Mouse (Mus musculus) liver, embryonic 14.5 days (tissue): Measurements from ENCODE around the gene Rhbdd1. TPM values are rescaled to one million over a fixed set of nuclear protein-coding genes. Genes with fewer than 3 reads are reported as not detected.

Source experiments
- ATAC-seq: fragments of 200-750 bp; cut with Nextera tagmentation; 2 replicates; pipeline ENCODE4 v1.8.0; 2017; ENCODE audit warnings: moderate number of reproducible peaks, mild to moderate bottlenecking, moderate library complexity; ENCODE audit not compliant: insufficient read depth
- DNase-seq, 3 experiments: peaks; one replicate each; pipeline ENCODE4 v3.0.0-alpha.2; 2012 to 2013; ENCODE audit warnings: low read depth in 3 of 3, low spot score in 3 of 3
- H3K27ac ChIP-seq: fragments of 300-500 bp; sonication (generic); 2 replicates; pipeline ENCODE4 v1.5.1; 2014; ENCODE audit warnings: moderate library complexity, mild to moderate bottlenecking, control low read depth, inconsistent platforms
- H3K27me3 ChIP-seq: fragments of 300-500 bp; sonication (generic); 2 replicates; pipeline ENCODE4 v1.6.1; 2014; ENCODE audit warnings: mild to moderate bottlenecking, low read length, moderate library complexity; ENCODE audit not compliant: control insufficient read depth, insufficient read depth
- H3K36me3 ChIP-seq: fragments of 300-500 bp; sonication (generic); replicated peaks from 2 replicates; pipeline ENCODE4 v1.6.1; 2014; ENCODE audit warnings: low read depth; ENCODE audit not compliant: control insufficient read depth, insufficient read depth
- H3K4me1 ChIP-seq, 2 experiments: fragments of 200-500 bp in 1 of 2; fragments of 300-500 bp in 1 of 2; sonication (generic) in 1 of 2; replicated peaks; 2 replicates each; pipeline ENCODE4 v1.6.1; 2012 to 2014; ENCODE audit warnings: antibody characterized with exemption in 1 of 2, inconsistent platforms in 1 of 2, low read length in 1 of 2; ENCODE audit not compliant: control insufficient read depth in 2 of 2, insufficient read depth in 2 of 2
- H3K4me2 ChIP-seq: fragments of 300-500 bp; sonication (generic); 2 replicates; pipeline ENCODE4 v1.6.1; 2014; ENCODE audit warnings: low read depth, mild to moderate bottlenecking, control low read depth, moderate library complexity
- H3K4me3 ChIP-seq, 2 experiments: fragments of 200-500 bp in 1 of 2; fragments of 300-500 bp in 1 of 2; sonication (generic) in 1 of 2; 2 replicates each; pipeline ENCODE4 v1.5.1; 2012 to 2014; ENCODE audit warnings: low read depth in 2 of 2, low read length in 2 of 2, mild to moderate bottlenecking in 2 of 2, control low read depth in 1 of 2, inconsistent platforms in 1 of 2, moderate library complexity in 1 of 2; ENCODE audit not compliant: insufficient read depth in 1 of 2
- H3K9ac ChIP-seq: fragments of 300-500 bp; sonication (generic); replicated peaks from 2 replicates; pipeline ENCODE4 v1.6.1; 2014; ENCODE audit warnings: mild to moderate bottlenecking, control low read depth, moderate library complexity
- H3K9me3 ChIP-seq: fragments of 300-500 bp; sonication (generic); 2 replicates; pipeline ENCODE4 v1.6.1; 2016; ENCODE audit warnings: low read length, mixed read lengths; ENCODE audit not compliant: control insufficient read depth
- CTCF ChIP-seq: IDR thresholded peaks from 2 replicates; pipeline ENCODE4 v1.5.1; 2016; ENCODE audit warnings: antibody characterized with exemption, low read depth, control low read depth
- EP300 ChIP-seq: IDR thresholded peaks from 2 replicates; pipeline ENCODE4 v1.6.1; 2016; ENCODE audit warnings: antibody characterized with exemption, low read depth
- WGBS: fragments of 180-500 bp; shearing (Covaris S2); extraction: QIAGEN DNeasy Blood & Tissue Kit; methylation state at CpG from one replicate; pipeline ENCODE4 v1.1.7; 2014; ENCODE audit not compliant: insufficient replicate concordance; 5-methylcytosine and 5-hydroxymethylcytosine counted together
- polyA plus RNA-seq, 2 experiments: library from polyadenylated mRNA; depleted of rRNA in 1 of 2; stranded (reverse) in 1 of 2; unstranded in 1 of 2; fragments of >200 nt; fragmentation: Nextera tagmentation in 1 of 2; extraction: Ambion mirVana in 1 of 2; gene quantifications; 2 replicates each; pipeline versions ENCODE4 v1.2.1 to v1.2.3; 2012 to 2014

The Rhbdd1 gene
- polyA plus RNA-seq (2012; rRNA removed) (4.7 and 5.8 TPM in 2 replicates), polyA plus RNA-seq (2014; fragmentation: Nextera tagmentation; extraction: Ambion mirVana) (4.9 and 5.4 TPM in 2 replicates)

- Histone ChIP-seq H3K36me3 (no peaks in the 10 kb centered on the region), H3K4me1 (peaks cover 6 to 10% of the 10 kb centered on the region in 2 experiments), H3K9me3 (no peaks in the 10 kb centered on the region), H3K27ac (peak within 1 kb of the TSS; percentile 43), H3K4me3 (peak within 1 kb of the TSS; percentile 83 to 92), H3K9ac (peak within 1 kb of the TSS; percentile 85), H3K27me3 (no peaks in the 10 kb centered on the region), H3K4me2 (peak within 1 kb of the TSS; percentile 70)
- ATAC-seq (peak; percentile 99), DNase-seq (peak; percentile 92 to 94 (median 93))
- no peak for TF ChIP-seq CTCF
- no peak for TF ChIP-seq EP300
- WGBS = 6% methylated on average over 47 of the region's 47 CpGs
These were observed at the start of gene Rhbdd1 for GRCm38 (mm10) chr1:82316111-82316745. Rhbdd1 (plus strand) TSS chr1:82316452.

- ATAC-seq = no peak
- no peak for DNase-seq
- WGBS = 15% methylated on average over 4 of the region's 4 CpGs
- Histone ChIP-seq H3K9me3 (no peaks in the 10 kb centered on the region), H3K36me3 (no peaks in the 10 kb centered on the region), H3K4me2 (no peak overlapping the region), H3K4me3 (no peak overlapping the region), H3K4me1 (no peaks in the 10 kb centered on the region), H3K27me3 (no peaks in the 10 kb centered on the region), H3K27ac (no peak overlapping the region), H3K9ac (no peak overlapping the region)
- no peak for TF ChIP-seq CTCF
These were observed 48.7 kb upstream of the Rhbdd1 start for GRCm38 (mm10) chr1:82267547-82267946.

- H3K4me3 ChIP-seq = no peak overlapping the region
- WGBS = 59% methylated on average over 5 of the region's 5 CpGs
These were observed 44.0 kb upstream of the Rhbdd1 start for GRCm38 (mm10) chr1:82272231-82272630.

GRCm38 (mm10) chr1:82273529-82273928 lies 42.7 kb upstream of the Rhbdd1 start:
- 49% methylated on average over 6 of the region's 6 CpGs for WGBS
- DNase-seq = no peak

More at GRCm38 (mm10) chr1:82272231-82272630, 44.0 kb upstream of the Rhbdd1 start:
- Histone ChIP-seq H3K4me1 (peaks cover 0 to 2% of the 10 kb centered on the region in 2 experiments; a peak in 1 of 4 replicates), H3K9me3 (no peaks in the 10 kb centered on the region), H3K27me3 (no peaks in the 10 kb centered on the region), H3K27ac (no peak overlapping the region), H3K4me2 (no peak overlapping the region), H3K36me3 (no peaks in the 10 kb centered on the region), H3K9ac (no peak overlapping the region)
- no peak for DNase-seq
- no peak for ATAC-seq
- TF ChIP-seq CTCF (no peak), EP300 (no peak)

GRCm38 (mm10) chr1:82274361-82274760 lies 41.9 kb upstream of the Rhbdd1 start:
- Histone ChIP-seq H3K4me1 (peaks cover 0 to 2% of the 10 kb centered on the region in 2 experiments; a peak in 1 of 4 replicates), H3K4me3 (no peak overlapping the region), H3K27ac (no peak overlapping the region), H3K27me3 (no peaks in the 10 kb centered on the region), H3K9ac (no peak overlapping the region), H3K4me2 (no peak overlapping the region), H3K36me3 (no peaks in the 10 kb centered on the region), H3K9me3 (no peaks in the 10 kb centered on the region)
- no peak for TF ChIP-seq CTCF
- no peak for TF ChIP-seq EP300
- WGBS = 24% methylated on average over 1 of the region's 1 CpGs
- ATAC-seq (no peak), DNase-seq (no peak)

More at GRCm38 (mm10) chr1:82273529-82273928, 42.7 kb upstream of the Rhbdd1 start:
- ATAC-seq = no peak
- Histone ChIP-seq H3K36me3 (no peaks in the 10 kb centered on the region), H3K9ac (no peak overlapping the region), H3K4me3 (no peak overlapping the region), H3K9me3 (no peaks in the 10 kb centered on the region), H3K27me3 (no peaks in the 10 kb centered on the region), H3K4me1 (peaks cover 0 to 2% of the 10 kb centered on the region in 2 experiments; a peak in 1 of 4 replicates), H3K4me2 (no peak overlapping the region), H3K27ac (no peak overlapping the region)
- TF ChIP-seq EP300 = no peak
- no peak for TF ChIP-seq CTCF
